Mouse (Mus musculus) adrenal gland, postnatal 25 days (tissue): Measurements from ENCODE around the gene Gpc4. TPM values are rescaled to one million over a fixed set of nuclear protein-coding genes. Genes with fewer than 3 reads are reported as not detected.

Experiments used
- DNase-seq: peaks from one replicate; pipeline ENCODE4 v3.0.0; 2021; ENCODE audit warnings: mixed read lengths
- total RNA-seq: library from RNA; stranded (reverse); gene quantifications from 2 replicates; pipeline ENCODE4 v1.2.3, GENCODE M21; 2021

The Gpc4 gene
- total RNA-seq, 1 experiment from 2014 or later: 202 TPM

DNA sequence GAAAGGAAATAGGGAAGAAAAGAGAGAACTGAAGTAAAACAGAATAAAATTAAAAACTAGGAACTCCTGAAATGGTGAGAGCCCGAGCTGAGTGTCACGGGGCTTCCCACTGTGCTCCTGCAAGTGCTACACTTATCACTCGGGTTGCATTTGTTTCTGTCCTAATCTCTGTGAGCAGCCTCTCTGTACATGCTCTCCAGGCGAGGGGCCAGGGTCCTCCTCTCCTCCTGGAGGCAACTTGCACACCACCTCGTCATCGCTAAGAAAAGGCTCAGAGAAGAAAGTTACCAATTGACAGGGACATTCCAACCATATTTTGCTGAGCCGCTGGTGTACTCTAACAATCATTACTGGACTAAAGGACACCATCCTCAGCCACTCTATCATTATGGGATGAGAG is 14.0 kb downstream of the Gpc4 start:
- DNase-seq: no peak

DNA sequence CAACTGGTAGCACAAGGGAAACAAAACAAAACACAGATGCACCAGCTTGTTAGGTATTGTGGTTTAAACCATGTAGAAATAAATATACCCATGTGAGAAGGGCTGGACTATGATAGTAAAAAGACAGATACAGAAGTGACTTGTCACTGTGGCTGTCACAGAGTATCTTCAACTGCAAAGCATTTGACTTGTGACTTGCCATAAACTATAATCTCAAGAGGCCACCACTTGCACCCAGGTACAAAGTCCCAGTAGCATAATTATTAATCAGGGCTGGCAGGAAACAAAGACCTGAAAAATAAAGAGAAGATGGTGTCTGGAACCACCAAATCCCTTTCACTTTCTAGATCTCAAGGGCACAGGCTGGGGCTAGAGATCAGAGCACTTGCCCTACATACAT is 19.5 kb downstream of the Gpc4 start:
- no peak for DNase-seq

DNA sequence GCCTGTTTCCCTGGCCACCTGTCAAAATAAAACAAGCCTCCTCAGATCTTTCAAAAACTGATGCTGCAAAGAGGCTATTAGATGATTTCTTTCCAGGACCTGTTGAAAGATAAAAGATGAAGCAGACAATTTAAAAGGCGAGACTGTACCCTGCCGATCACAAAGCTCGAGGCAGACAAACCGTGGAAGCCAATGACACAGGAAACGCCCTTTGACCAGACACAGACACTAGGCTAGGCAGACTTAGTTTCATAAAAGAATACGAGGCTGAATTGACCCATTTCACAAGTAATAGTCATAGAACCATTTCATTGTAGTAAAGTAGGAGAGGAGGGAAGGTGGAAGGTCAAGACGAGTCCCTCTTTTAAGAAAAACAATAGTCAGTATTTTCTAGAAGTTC is 20.6 kb downstream of the Gpc4 start:
- DNase-seq: no peak

DNA sequence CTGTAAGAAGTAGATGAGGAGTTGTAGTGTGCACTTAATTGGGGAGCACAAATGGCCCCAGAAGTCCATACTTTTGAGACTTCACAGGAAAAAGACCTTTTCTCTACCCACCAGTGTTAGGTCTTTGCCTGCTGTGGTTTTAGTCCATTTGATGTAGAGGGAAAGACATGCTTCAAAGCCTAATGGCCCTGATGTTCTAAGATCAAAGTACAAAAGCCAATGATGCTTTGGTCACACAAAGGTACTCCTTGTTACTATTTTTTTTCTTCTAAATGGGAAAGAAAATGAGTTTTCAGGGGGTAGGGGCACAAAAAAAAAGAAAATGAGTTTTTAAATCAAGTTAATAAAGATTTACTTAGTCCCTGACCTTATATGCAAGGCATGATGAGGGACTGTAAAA is 24.7 kb downstream of the Gpc4 start:
- no peak for DNase-seq

DNA sequence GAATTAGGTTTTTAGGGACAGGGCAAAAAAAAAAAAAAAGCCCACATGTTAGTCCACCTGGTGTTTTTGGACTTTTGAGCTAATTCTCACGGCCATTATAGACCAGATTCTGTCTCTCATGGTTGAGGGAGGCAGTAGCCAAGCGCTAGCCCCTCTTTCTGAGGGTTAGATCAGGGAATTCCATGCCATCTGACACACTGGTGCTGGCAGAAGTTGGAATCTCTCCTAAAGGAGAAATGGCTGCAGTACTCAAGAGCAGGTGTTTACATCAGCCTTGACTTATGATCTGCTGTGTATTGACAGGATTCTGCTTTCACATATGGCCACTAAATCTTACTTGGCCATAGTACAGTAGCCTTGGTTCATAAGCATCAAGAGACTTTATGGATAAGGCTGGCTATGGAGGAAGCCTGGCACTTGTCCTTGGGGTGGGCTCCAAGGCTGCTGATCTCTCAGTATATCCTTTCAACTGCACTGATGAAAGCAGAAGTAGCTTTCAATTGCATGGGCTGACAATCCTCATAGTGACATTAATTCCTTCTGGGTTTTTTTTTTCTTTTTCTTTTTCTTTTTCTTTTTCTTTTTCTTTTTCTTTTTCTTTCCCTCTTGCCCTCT is 26.5 kb downstream of the Gpc4 start:
- DNase-seq: no peak

DNA sequence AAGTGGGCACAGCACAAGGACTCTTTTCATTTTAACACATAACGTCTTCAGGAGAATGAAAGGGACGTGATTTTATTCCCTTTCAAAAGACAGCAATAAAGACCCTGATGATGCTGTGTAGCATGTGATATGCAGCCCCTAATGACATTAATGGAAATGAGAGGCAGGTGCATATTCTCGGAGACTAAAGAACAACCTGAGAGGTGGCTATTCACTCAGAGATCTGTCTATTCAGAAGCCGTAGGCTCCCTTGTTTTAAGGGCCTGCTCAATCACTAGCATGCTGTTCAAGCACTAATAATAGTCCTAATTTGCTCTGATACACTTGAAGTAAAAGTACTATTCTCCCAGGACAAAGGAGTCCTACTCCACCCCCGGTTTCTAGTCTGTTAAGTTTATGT is 27.0 kb downstream of the Gpc4 start:
- no peak for DNase-seq

DNA sequence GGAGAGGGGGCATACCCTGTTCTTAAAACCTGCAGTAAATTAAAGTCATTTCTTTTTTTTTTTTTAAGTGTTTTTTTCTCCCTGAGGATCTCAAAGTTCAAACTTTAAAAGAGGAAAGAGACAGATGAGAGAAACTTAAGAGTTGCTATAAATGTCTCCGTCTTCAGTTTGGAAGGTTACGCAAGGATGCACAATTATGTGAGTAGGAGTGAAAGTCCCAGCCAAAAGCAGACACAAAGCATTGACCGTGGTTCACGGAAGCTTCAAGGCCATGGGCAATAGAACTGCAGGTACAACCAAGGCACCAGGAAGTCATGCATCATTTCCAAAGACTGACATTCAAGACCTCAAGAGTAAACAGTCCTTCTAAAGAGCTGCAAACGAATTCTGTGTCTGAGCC is 28.5 kb downstream of the Gpc4 start:
- DNase-seq: no peak

DNA sequence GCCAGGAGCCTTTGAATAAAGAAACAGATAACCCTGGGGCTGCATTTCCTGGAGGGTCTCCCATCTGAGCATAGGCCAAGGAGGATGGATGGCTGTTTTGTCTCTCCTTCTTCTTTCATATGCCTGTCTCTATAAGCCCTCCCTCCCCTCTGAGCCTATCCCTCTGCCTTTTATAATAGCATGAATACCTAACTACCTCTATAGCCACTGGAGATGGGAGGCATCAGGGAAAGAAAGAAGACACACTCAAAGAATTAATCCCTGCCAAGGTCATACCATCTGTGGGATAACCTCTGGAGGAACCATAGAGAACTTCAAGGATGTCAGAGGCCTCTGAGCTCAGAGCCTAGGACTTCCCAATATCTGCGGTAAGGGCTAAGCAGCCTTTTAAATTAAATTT is 35.4 kb downstream of the Gpc4 start:
- DNase-seq: no peak

DNA sequence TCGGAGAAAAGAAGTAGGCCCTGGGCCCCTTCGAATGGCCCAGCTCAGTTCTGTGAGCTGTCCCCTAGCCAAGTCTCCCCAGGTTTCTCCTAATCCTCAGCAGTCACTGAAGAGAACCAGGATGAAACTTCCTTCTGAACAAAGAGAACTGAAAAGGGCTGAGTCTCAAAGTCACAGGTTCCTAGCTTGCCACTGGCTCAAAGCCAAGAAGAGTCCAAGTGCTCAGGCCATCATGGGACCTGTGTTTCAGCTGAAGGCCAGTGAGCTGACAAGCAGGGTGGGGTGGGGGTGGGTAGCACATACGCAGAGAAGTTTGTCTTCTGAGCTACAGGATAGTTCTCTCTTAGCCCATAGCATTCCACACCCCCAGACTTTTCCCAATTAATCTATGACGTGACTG is 36.3 kb downstream of the Gpc4 start:
- DNase-seq: no peak

DNA sequence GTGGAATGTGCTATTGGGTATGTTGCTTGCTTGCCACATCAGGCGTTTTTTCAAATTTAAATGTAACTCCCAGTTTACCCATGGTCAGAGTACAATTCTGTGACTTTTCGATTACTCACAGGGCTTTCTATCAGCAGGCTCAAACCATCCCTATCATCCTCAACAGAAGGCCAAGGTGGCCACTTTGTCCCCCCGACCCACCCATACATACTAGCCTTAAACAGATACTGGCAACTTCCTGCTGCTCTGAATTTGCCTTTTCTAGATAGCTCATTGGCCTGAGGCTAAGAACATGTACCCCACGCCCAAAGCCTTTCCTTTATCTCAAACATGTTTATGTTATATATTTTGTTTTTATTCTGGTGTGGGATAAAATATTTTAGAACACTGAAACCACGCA is 51.4 kb downstream of the Gpc4 start:
- DNase-seq: no peak

DNA sequence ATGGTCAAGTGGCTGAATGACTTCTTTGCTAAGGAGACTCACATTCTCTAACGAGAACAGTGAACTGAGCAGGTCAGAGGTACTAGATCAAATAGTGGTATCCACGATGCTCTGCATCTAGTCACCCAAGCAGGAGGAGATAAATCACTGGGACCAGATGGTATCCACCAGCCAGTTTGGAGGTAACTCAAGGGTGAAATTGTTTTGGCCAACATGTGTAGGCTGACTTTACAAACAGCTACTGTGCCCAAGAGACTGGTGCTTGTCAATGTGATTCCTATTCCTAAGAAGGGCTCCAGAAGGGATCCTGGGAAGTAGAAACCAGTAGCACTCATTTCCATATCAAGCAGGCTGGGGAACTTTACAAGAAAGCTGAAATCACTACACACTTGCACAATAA is 55.4 kb downstream of the Gpc4 start:
- DNase-seq: no peak

DNA sequence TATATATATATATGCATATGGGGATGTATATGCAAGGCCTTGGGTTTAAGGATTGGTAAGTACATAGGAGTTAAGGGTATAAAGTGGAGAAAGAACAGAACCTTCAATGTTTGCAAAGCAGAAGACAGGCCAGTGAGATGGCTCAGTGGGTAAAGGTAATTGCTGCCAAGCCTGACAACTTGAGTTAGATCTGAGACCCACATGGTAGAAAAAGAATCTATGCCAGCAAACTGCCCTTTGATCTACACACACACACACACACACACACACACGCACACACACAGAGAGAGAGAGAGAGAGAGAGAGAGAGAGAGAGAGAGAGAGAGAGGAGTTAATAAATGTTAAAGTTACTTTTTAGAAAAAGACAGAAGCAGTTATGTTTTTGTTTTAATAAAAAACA is 56.1 kb downstream of the Gpc4 start:
- no peak for DNase-seq

DNA sequence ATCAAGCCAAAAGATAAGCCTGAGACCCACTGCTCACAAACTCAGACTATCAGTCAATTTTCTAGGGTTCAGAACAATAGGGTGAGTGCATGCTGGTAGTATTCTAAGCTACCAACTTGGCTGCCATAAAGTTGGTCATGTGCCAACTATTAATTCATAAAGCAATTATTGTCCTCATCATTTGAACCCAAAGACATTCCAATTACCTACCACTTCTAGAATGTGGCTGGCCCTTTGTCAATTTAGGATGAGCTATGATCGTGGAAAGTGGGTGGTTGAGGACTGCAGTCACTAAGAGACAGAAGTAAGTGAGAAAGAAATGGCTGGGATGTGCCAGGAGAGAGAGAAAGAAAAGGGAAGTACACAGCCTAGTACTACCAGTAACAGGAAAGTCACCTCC is 61.3 kb downstream of the Gpc4 start:
- no peak for DNase-seq

DNA sequence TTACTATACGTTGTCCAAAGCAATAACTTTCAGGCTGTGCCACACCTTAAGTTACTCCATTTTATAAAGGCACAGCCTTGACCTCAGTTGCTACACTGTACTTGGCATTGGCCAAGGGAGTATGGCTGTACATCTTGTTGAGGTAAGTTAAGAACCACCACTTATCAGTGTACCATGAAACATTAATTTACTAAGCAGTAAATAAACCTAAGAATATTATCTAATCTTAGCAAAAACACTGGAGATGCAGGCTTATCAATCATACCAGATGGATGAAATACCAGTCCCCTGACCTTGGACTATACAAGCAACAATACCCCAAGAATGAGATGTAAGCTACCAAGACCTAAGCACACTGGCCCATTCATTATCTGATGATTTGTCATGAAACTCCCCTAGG is 63.1 kb downstream of the Gpc4 start:
- no peak for DNase-seq

DNA sequence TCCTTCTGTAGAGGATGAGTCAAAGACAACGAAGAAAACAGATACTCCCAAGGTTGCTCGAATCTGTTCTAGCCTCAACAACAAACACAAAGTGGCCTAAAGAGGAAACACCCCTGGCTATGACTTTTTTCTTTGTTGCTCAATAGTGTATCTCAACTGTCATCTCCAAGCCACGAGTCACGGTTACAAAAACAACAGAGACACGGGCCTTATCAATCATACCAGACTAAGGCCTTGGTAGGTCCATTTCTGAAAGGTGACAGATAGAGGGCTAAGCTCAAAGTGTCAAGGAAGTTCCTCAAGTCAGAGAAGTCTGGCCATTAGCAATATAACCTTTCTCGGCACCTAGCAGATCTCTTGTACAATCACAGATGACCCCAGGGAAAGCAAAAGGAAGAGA is 63.6 kb downstream of the Gpc4 start:
- DNase-seq: no peak

DNA sequence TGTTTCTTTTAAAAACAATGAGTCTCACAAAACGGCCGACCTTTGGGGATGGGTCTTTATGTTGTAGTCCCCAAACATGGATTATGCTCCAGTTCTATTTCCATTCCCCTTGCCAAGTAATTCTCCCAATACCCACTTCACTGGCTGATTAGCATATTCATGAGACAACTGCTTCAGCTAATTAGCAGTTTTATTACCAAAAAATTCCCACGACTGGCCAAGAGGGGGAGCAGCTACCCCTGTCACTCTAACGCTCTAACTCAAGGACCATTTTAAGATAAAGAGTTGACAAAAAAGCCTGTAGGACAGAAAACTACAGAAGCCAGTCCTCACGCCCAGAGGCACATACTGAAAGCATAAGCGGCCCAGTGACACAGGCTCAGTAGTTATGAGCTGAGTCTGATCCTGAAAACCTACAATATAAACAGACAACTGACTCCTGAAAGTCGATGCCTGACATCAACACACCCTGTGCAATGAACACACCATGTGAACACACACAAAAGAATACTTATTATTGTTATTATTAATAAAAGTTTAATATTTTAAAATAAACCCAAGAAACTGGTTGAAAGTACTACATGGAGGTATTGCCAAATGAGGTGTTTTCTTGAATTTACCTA is 77.2 kb downstream of the Gpc4 start:
- peak; percentile 4 for DNase-seq

DNA sequence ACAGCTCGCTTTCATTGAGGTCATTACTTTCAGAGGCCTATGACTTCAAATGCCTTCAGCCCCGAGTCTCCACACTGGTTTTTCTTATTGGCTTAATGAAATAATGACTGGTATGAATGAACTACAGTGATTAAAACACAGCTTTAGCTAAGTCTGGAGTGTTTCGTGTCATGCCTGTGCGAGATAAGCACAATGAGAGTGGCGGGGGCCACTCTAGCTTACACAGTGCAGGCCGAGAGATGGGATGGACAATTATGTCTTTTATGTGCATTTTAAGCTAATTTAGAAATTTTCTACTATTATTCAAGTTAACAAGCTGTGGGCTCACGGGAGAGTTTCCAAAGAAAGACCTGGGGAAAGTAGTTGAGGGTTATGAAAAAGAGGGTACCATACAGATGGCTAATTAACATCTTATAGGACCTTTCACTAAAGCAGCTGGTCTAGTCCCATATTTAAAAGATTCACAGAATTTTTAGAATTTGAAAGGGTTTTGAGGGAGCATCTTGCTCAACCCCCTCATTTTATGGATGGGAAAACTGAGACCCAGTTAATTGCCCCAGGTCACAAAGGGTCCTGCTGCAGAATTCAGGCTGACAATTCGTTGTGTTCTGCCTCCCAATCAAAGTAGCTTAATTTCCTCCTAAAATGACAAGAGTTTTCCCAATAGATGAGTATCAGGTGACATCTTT is 78.0 kb downstream of the Gpc4 start:
- no peak for DNase-seq

DNA sequence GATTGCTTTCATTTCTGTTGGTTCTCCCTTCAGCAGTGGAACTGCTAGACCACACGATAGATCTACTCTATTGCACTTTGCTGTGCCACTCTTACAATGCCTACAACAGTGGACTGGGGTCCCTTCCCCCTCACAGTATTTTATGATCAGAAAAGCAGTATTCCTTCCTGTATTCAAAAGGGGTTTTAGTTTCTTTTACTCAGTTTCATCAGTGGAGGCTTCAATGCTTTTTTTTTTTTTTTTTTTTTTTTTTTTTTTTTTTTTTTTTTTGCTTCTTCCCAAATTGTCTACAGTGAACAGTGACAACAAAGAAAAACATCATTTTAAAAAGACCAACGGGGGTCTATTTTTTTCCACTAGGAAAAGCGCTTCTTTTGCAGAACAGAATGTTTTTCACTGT is 81.5 kb downstream of the Gpc4 start:
- no peak for DNase-seq

DNA sequence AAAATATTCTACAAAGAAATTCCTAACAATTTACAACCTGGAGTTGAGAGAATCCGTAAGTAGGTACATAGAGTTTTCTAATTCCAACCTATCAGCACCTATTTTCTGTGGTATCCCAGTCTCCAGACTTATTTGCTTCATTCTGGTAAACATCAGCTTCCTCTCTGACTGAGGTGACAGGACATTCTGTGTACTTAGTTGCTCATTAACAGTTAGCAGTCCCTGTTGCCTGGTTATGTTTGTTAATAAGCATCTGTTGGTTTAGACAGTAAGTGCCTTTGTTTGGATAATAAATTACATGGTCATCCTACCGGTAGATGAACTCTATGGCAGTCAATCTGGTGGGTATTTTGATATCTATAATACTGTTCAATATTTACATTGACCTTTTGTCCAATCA is 92.6 kb downstream of the Gpc4 start:
- DNase-seq: no peak

DNA sequence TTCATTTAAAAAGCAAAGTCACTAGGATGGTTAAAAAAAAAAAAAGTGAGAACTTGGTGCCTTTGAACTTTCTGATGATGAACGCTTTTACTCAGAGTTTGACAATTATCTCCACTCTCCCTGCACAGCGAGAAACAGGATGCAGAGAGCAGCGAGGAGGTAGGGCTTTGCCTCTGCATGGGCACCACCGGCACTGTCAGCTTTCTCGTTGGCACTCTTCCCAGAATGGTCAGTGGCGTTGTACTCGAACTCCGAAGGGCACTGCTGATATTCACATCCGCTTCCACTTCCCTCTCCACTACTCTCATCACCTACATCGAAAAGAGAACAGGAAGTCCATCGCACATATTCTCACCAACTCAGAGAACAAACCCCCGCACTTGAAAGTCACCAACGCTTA is 111.6 kb downstream of the Gpc4 start:
- DNase-seq: peak; percentile 2

DNA sequence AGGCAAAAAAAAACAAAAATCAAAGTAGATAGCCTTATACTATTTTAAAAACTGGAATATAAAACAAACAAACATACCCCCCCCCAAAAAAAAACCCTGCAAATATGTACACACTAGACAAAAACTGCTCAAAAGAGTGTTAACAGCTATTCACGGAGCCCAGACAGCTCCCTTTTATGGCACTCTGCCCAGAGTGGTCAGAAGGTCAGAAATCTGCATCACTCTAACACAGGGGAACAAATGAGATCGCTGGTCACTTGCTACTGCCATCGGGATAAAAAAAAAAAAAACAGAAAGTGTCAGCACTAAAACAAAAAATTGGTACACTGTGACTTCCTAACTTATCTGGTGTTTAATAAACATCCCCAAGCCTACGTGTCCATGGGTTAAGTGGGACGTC is 113.0 kb downstream of the Gpc4 start:
- peak; percentile 44 for DNase-seq

DNA sequence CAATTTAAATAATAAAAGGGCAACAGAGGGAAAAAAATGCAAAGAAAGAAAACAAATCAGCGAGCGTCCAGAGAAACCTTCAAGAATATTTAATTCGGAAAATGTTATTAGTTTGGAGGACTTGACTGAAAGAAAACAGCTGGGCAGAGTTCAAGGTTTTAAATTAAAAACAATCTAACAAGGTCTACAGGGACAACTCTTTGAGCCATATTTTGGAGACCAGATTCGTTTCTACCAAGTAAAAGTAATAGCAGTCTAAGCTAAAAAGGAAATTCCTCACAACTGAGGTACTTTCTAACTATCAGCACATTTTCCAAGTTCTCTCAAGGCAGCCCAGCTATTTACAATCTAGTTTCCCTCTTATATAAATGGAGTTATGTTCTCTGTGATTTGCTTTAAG is 114.1 kb downstream of the Gpc4 start:
- no peak for DNase-seq

DNA sequence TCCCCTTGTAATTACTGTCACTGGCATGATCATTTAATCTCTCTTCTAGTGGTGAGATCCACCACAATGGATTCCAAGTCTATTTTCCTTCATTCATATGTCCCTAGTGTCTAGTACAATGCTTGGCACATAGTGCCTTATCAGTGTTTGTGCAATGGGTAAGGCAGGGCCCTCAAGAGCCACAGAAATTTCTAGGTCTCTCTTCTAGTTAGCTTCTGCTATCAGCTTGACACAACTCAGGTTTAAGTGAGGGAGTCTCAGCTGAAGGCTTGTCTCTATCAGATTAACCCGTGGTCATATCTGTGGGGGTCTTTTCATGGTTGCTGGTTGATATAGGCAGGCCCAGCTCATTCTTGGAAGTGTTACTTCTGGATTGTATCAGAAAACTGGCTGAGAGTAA is 125.2 kb downstream of the Gpc4 start:
- no peak for DNase-seq

DNA sequence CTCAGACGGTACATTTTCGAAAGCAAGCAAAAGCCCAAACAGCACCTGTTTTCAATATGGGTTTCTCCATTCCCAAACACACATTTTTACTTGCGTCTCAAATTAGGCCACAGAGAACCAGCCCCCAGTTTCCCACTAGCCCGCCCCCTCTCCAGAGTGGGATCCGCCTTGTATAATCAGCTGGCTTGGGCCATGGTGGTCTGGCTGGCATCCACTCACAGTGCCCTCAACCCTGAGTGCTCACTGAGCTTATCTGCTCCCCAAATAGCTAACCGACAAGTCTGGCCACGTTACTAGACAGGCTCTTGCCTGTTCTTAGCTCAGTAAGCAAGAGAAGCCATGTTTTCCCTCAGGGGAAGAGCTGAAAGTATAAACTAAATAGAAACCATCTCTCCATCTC is 134.9 kb downstream of the Gpc4 start:
- no peak for DNase-seq
